Mouse (Mus musculus) heart, embryonic 14.5 days (tissue): Measurements from ENCODE around the gene Trim31. TPM values are rescaled to one million over a fixed set of nuclear protein-coding genes. Genes with fewer than 3 reads are reported as not detected.

Experiments
- ATAC-seq: fragments of 200-750 bp; cut with Nextera tagmentation; 2 replicates; pipeline ENCODE4 v1.8.0; 2017; ENCODE audit warnings: low read depth, moderate TSS enrichment; ENCODE audit not compliant: insufficient number of reproducible peaks, insufficient read depth, low FRiP score
- H3K27ac ChIP-seq, 2 experiments: fragments of 200-500 bp in 1 of 2; fragments of 300-500 bp in 1 of 2; sonication (generic) in 1 of 2; replicated peaks in 1 of 2; 2 replicates each; pipeline ENCODE4 v1.5.1; 2012 to 2014; ENCODE audit warnings: low read depth in 2 of 2, low read length in 2 of 2, control low read depth in 1 of 2, mild to moderate bottlenecking in 1 of 2, mixed read lengths in 1 of 2; ENCODE audit not compliant: control insufficient read depth in 1 of 2, insufficient read depth in 1 of 2
- H3K27me3 ChIP-seq: fragments of 300-500 bp; sonication (generic); 2 replicates; pipeline ENCODE4 v1.6.1; 2014; ENCODE audit warnings: mild to moderate bottlenecking, low read length, control low read depth; ENCODE audit not compliant: control insufficient read depth, insufficient read depth
- H3K36me3 ChIP-seq: fragments of 300-500 bp; sonication (generic); 2 replicates; pipeline ENCODE4 v1.6.1; 2014; ENCODE audit warnings: mild to moderate bottlenecking, control low read depth, low read length, mixed read lengths; ENCODE audit not compliant: control insufficient read depth, insufficient read depth
- H3K4me1 ChIP-seq, 2 experiments: fragments of 200-500 bp in 1 of 2; fragments of 300-500 bp in 1 of 2; sonication (generic) in 1 of 2; 2 replicates each; pipeline ENCODE4 v1.6.1; 2012 to 2014; ENCODE audit warnings: low read length in 2 of 2, control low read depth in 1 of 2, mixed read lengths in 1 of 2; ENCODE audit not compliant: control insufficient read depth in 2 of 2, insufficient read depth in 2 of 2
- H3K4me2 ChIP-seq: fragments of 300-500 bp; sonication (generic); 2 replicates; pipeline ENCODE4 v1.6.1; 2014; ENCODE audit warnings: mild to moderate bottlenecking, low read length
- H3K4me3 ChIP-seq, 2 experiments: fragments of 200-500 bp in 1 of 2; fragments of 300-500 bp in 1 of 2; sonication (generic) in 1 of 2; 2 replicates each; pipeline ENCODE4 v1.5.1; 2012 to 2014; ENCODE audit warnings: low read length in 2 of 2, mild to moderate bottlenecking in 2 of 2, control low read depth in 1 of 2, low read depth in 1 of 2, moderate library complexity in 1 of 2; ENCODE audit not compliant: control insufficient read depth in 1 of 2, insufficient read depth in 1 of 2
- H3K9ac ChIP-seq: fragments of 300-500 bp; sonication (generic); 2 replicates; pipeline ENCODE4 v1.6.1; 2014; ENCODE audit warnings: mild to moderate bottlenecking, low read length
- H3K9me3 ChIP-seq: fragments of 300-500 bp; sonication (generic); 2 replicates; pipeline ENCODE4 v1.6.1; 2016; ENCODE audit warnings: low read length, control low read depth; ENCODE audit not compliant: control insufficient read depth
- WGBS: fragments of 180-500 bp; shearing (Covaris S2); extraction: QIAGEN DNeasy Blood & Tissue Kit; methylation state at CpG from one replicate; pipeline ENCODE4 v1.1.7; 2014; 5-methylcytosine and 5-hydroxymethylcytosine counted together
- polyA plus RNA-seq: library from polyadenylated mRNA; unstranded; fragments of >200 nt; fragmentation: Nextera tagmentation; extraction: Ambion mirVana; gene quantifications from 2 replicates; pipeline ENCODE4 v1.2.1, GENCODE M21; 2014

Gene Trim31
- polyA plus RNA-seq, 1 experiment from 2014 or later: not detected

DNA sequence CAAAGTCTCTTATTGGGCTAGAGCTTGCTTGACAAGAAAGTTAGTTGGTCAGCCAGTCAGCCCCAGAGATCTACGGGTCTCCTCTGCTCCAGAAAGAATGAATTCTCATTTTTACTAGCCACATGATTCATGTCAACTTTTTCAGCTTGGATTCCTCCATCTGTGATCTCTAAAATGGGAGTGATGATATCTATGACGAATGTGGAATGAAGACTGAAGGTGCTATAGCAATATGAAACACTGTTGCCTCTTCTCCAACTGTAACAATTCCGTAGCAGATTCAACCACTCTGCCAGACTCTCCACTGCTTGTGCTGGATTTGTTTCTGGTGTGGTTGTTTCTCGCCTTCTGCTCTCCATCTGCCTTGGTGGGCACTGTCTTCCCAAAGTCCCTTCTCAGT lies 33.2 kb downstream of the Trim31 start:
- 0 out of 2 replicates have a peak, but pooled peaks cover 5% of the 10 kb centered on the region for H3K27me3 ChIP-seq
- H3K9me3 ChIP-seq: no peaks in the 10 kb centered on the region
- WGBS: 64% methylated on average over 4 of the region's 4 CpGs
- no peaks in the 10 kb centered on the region for H3K36me3 ChIP-seq
- H3K4me1 ChIP-seq: peaks cover 0 to 4% of the 10 kb centered on the region in 2 experiments; a peak in 2 of 4 replicates
- no peak overlapping the region for H3K4me3 ChIP-seq
- H3K9ac ChIP-seq: no peak overlapping the region
- H3K27ac ChIP-seq: no peak overlapping the region
- ATAC-seq: no peak
- H3K4me2 ChIP-seq: no peak overlapping the region

DNA sequence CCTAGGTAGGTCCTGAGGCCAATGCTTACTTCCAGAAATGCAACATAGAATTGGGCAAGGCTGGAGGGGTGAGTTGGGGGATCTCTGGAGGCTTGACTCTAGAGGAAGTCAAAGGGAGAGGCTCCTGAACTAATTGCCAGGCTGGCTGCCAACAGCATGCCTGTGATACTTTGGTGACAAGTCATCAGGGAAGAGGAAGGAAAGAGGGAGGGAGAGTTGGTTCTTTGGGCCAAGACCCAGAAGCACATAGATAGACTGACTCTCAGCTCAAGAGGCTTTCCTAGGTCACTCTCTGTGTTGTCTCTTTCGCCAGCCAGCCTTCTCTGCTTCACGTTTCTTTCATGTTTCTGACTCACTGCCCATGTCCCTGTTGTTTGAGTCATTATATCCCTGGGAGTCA lies 33.9 kb downstream of the Trim31 start:
- no peak overlapping the region for H3K27ac ChIP-seq
- ATAC-seq: no peak
- 18% methylated on average over 2 of the region's 2 CpGs for WGBS
- H3K9me3 ChIP-seq: no peaks in the 10 kb centered on the region
- H3K4me1 ChIP-seq: peaks cover 0 to 4% of the 10 kb centered on the region in 2 experiments; a peak in 2 of 4 replicates
- 0 out of 2 replicates have a peak, but pooled peaks cover 5% of the 10 kb centered on the region for H3K27me3 ChIP-seq
- H3K9ac ChIP-seq: no peak overlapping the region
- H3K4me3 ChIP-seq: no peak overlapping the region
- H3K4me2 ChIP-seq: no peak overlapping the region
- H3K36me3 ChIP-seq: no peaks in the 10 kb centered on the region

- WGBS: 70% methylated on average over 2 of the region's 2 CpGs
- no peak overlapping the region for H3K27ac ChIP-seq
- no peak for ATAC-seq
- peaks cover 3 to 4% of the 10 kb centered on the region in 2 experiments; a peak in 3 of 4 replicates for H3K4me1 ChIP-seq
- H3K4me3 ChIP-seq: no peak overlapping the region
- no peak overlapping the region for H3K9ac ChIP-seq
- peaks cover 30% of the 10 kb centered on the region for H3K27me3 ChIP-seq
- no peaks in the 10 kb centered on the region for H3K9me3 ChIP-seq
- no peak overlapping the region for H3K4me2 ChIP-seq
- H3K36me3 ChIP-seq: no peaks in the 10 kb centered on the region
Observed at GRCm38 (mm10) chr17:36938056-36938455, 40.1 kb downstream of the Trim31 start.

- Histone ChIP-seq H3K4me2 (peak overlapping the region; percentile 74), H3K9ac (no peak overlapping the region), H3K36me3 (no peaks in the 10 kb centered on the region), H3K9me3 (no peaks in the 10 kb centered on the region), H3K4me3 (peak overlapping the region in 1 of 2 experiments; percentile 43; a peak in 2 of 4 replicates), H3K27ac (no peak overlapping the region), H3K4me1 (peaks cover 8 to 9% of the 10 kb centered on the region in 2 experiments; a peak in 3 of 4 replicates), H3K27me3 (peaks cover 62% of the 10 kb centered on the region)
- 35% methylated on average over 10 of the region's 10 CpGs for WGBS
- ATAC-seq: no peak
Observed at GRCm38 (mm10) chr17:36942391-36942790, 44.5 kb downstream of the Trim31 start.

GRCm38 (mm10) chr17:36942791-36943471 lies 45.0 kb downstream of the Trim31 start, which contains the start of gene Rnf39:
Gene Rnf39, plus strand, starts transcription at chr17:36942918.
- Histone ChIP-seq H3K9ac (peak within 1 kb of the TSS; percentile 48), H3K36me3 (no peaks in the 10 kb centered on the region), H3K9me3 (no peaks in the 10 kb centered on the region), H3K27ac (no peak within 1 kb of the TSS), H3K4me3 (peak within 1 kb of the TSS; percentile 36 to 43), H3K4me2 (peak within 1 kb of the TSS; percentile 74), H3K4me1 (peaks cover 9 to 13% of the 10 kb centered on the region in 2 experiments; a peak in 3 of 4 replicates), H3K27me3 (peaks cover 61% of the 10 kb centered on the region)
- 1% methylated on average over 59 of the region's 59 CpGs for WGBS
- ATAC-seq: no peak

GRCm38 (mm10) chr17:36943691-36944090 lies 45.8 kb downstream of the Trim31 start:
- H3K9ac ChIP-seq: no peak overlapping the region
- 30% methylated on average over 5 of the region's 5 CpGs for WGBS
- peak overlapping the region; percentile 74; the same call in 1 of the 2 replicates for H3K4me2 ChIP-seq
- H3K36me3 ChIP-seq: peaks cover under 1% of the 10 kb centered on the region; the same call in 1 of the 2 replicates
- H3K4me3 ChIP-seq: 0 out of 4 replicates have a peak overlapping the region, but pooled peaks of 1 of the 2 experiments have one; percentile 36
- no peaks in the 10 kb centered on the region for H3K9me3 ChIP-seq
- H3K27me3 ChIP-seq: peaks cover 57% of the 10 kb centered on the region
- peaks cover 9 to 13% of the 10 kb centered on the region in 2 experiments; a peak in 3 of 4 replicates for H3K4me1 ChIP-seq
- no peak overlapping the region for H3K27ac ChIP-seq
- no peak for ATAC-seq

DNA sequence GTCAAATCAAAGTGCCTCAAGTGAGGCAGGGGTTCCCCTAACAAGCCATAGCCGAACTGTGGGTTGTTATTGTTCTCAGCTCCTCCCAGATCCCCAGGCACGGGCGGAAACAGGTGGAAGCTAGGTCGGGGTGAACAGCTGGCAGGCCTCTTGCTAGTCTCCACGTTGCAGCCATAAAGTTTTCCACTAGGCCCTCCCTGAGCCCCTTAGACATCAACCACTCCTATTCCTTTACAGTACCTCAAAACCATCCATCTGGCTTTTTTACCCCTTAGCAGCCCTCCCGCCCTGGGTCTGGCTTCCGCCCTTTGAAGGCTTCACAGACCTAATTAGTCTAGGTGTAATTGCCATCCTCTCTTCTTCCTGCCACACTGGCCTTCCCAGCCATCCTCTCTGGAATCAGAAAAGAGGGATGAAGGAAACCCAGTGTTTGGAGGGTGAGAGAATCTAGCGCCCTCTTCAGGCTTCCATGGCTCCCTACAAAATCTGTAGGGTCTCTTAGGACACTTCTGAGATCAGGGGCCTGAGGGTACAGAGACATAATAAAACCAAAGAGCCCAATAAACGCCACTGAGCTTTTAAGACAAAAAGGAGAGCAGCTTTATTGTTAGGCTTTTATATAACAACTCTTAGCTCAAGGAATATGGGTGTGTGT lies 46.3 kb downstream of the Trim31 start:
- Histone ChIP-seq H3K9ac (no peak overlapping the region), H3K9me3 (no peaks in the 10 kb centered on the region), H3K36me3 (peaks cover 7% of the 10 kb centered on the region), H3K27ac (no peak overlapping the region), H3K4me2 (no peak overlapping the region), H3K4me3 (no peak overlapping the region), H3K4me1 (peaks cover 9 to 13% of the 10 kb centered on the region in 2 experiments; a peak in 3 of 4 replicates), H3K27me3 (peaks cover 57% of the 10 kb centered on the region)
- no peak for ATAC-seq
- 31% methylated on average over 7 of the region's 9 CpGs for WGBS
